Mouse (Mus musculus): ENCODE results near the gene Zfp426. TPM values are rescaled to one million over a fixed set of nuclear protein-coding genes. Genes with fewer than 3 reads are reported as not detected.

The Zfp426 gene
- 33.1 and 35.4 TPM in 2 replicates for polyA plus RNA-seq (2015; fragmentation: Nextera tagmentation; extraction: Ambion mirVana)

DNA sequence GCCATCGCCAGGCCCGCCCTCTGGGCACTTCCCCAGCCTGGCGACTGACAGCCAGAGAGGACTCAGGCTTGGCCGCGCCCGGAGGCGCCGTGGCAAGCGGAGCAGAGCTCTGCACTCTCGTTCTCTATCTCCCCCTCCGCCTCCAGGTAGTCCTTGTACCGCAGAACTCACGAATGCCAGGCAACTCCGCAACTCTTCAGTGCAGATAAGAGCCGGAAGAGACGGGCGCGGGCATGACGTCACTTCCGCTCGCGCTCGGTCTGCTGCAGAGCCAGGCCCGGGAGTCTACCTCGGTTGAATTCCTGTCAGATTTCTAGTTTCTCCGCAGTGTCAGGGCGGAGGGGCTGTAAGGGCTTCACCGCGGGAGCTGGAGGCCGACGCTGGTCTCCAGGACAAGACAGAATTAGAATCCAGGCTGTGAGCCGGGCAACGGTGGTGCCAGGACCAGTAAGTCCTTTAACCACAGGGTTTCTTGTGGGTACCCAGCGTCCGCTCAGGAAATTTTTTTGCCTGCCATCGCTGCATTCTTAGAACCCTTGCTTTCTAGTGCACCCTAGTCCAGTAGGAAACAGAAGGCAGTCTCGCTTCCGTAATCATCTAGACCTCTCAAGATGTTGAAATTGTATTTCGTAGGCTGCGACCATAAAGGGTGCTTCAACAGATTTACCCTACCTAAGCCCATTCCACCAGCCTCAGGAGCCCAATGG, at the start of gene Zfp426:
Gene Zfp426 (minus strand): TSS at position 220 of the 707 bp plus-strand sequence.
- WGBS, result under 1% methylated on average over 40 of the region's 40 CpGs
- H3K27me3 ChIP-seq, result no peaks in the 10 kb centered on the region
- H3K9ac ChIP-seq (replicated peaks), result peak within 1 kb of the TSS; percentile 94
- H3K4me1 ChIP-seq (replicated peaks), result peaks cover 38% of the 10 kb centered on the region
- H3K36me3 ChIP-seq, result peaks cover 27% of the 10 kb centered on the region
- peak within 1 kb of the TSS; percentile 94 for H3K27ac ChIP-seq
- peak within 1 kb of the TSS; percentile 83 for H3K4me2 ChIP-seq (replicated peaks)
- ATAC-seq, result peak; percentile 98
- no peaks in the 10 kb centered on the region for H3K9me3 ChIP-seq
- peak within 1 kb of the TSS; percentile 94 for H3K4me3 ChIP-seq (replicated peaks)

DNA sequence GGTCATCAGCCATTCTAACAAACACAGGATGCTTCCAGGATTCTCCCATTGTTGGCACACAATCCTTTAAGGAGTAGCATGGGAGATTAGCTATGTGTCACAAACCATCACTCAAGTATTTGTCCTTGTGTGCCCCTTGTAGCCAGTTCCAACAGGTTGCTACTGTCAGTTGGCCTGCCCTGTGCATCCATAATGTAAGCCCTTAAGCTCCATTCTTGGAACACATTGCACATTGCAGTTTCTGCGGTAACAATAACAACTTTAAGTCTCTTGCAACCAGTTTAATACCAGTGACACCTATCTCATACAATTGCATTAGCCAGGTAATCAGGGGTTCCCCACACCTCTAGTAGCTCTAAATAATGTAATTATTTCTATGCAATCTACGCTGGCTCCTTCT, 44.1 kb upstream of the Zfp426 start:
- Histone ChIP-seq H3K4me3 (replicated peaks) (no peak overlapping the region), H3K9ac (replicated peaks) (no peak overlapping the region), H3K36me3 (no peaks in the 10 kb centered on the region), H3K4me1 (replicated peaks) (no peaks in the 10 kb centered on the region), H3K27ac (no peak overlapping the region), H3K27me3 (peaks cover 8% of the 10 kb centered on the region; the same call in 1 of the 2 replicates), H3K9me3 (no peaks in the 10 kb centered on the region), H3K4me2 (replicated peaks) (no peak overlapping the region)
- WGBS, result 76% methylated on average over 2 of the region's 2 CpGs
- ATAC-seq, result no peak

DNA sequence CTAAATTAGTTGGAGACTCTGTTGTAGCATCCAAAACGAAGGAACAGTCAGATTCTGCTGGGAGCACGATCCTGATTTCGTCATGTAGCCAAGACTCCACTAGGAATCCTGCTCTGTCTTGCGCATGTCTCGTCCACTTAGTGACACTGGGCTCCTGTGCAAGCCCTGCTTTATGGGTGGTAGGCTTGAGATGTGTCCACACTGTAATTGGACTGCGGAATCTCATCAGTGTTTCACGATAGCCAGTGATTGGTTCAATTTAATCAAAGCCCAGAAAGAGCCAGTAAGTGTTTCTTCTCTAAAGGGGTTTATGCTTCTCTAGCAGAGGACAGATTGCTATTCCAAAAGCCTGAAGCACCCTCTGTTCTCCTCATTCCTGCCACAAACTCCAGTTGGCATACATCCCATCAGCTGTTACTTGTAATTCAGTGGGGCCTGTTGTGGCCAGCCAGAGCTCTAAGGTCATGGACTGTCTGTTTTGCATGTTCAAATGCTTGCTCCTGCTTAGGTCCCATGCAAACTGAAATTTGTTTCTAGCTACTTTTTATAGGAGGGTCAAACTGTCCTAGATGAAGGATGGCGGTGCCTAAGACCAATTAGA, 41.9 kb upstream of the Zfp426 start:
- no peaks in the 10 kb centered on the region for H3K9me3 ChIP-seq
- no peaks in the 10 kb centered on the region for H3K36me3 ChIP-seq
- no peak overlapping the region for H3K27ac ChIP-seq
- no peak overlapping the region for H3K4me3 ChIP-seq (replicated peaks)
- 77% methylated on average over 8 of the region's 8 CpGs for WGBS
- no peak overlapping the region for H3K4me2 ChIP-seq (replicated peaks)
- H3K9ac ChIP-seq (replicated peaks), result no peak overlapping the region
- peaks cover 6% of the 10 kb centered on the region; the same call in 1 of the 2 replicates for H3K27me3 ChIP-seq
- ATAC-seq, result no peak
- H3K4me1 ChIP-seq (replicated peaks), result no peaks in the 10 kb centered on the region

DNA sequence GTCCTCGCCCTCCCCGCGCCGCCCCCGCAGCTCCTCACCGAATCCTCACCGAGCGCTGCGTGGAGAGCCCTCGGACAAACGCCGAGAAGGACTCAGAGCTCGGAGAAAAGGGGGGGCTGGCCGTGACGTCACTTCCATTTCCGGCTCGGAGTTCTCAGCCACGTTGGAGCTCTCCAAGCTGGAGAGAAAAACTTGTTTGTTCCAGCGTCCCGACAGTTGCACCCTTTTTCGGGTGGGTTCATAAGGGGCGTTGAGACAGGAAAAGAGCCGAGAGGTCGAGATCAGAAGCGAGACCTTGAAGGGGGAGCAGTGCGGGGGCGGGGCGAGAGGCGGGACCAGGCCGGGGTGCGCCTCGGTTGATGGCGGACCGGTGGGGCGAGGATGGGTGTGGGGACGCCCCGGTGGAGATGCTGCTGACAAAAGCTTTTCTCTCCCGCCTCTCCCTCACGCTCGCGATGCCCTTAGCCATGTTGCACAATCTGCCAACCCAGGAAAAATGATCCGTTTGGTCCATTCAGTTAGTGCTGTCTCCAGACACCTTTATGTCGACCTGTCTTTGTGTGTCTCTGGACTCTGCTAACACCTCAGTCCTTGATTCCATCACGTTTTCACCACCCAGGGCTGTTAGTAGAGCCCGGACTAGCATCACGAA, 28.9 kb upstream of the Zfp426 start, which contains the start of gene Zfp266:
Gene Zfp266 (minus strand): TSS at position 112 of the 652 bp plus-strand sequence.
- peak within 1 kb of the TSS; percentile 89 for H3K4me3 ChIP-seq (replicated peaks)
- H3K9me3 ChIP-seq, result no peaks in the 10 kb centered on the region
- peak within 1 kb of the TSS; percentile 97 for H3K27ac ChIP-seq
- peak within 1 kb of the TSS; percentile 98 for H3K9ac ChIP-seq (replicated peaks)
- under 1% methylated on average over 46 of the region's 46 CpGs for WGBS
- peaks cover under 1% of the 10 kb centered on the region; the same call in 1 of the 2 replicates for H3K36me3 ChIP-seq
- peak; percentile 95 for ATAC-seq
- H3K27me3 ChIP-seq, result no peaks in the 10 kb centered on the region
- peak within 1 kb of the TSS; percentile 82 for H3K4me2 ChIP-seq (replicated peaks)
- H3K4me1 ChIP-seq (replicated peaks), result peaks cover 42% of the 10 kb centered on the region

DNA sequence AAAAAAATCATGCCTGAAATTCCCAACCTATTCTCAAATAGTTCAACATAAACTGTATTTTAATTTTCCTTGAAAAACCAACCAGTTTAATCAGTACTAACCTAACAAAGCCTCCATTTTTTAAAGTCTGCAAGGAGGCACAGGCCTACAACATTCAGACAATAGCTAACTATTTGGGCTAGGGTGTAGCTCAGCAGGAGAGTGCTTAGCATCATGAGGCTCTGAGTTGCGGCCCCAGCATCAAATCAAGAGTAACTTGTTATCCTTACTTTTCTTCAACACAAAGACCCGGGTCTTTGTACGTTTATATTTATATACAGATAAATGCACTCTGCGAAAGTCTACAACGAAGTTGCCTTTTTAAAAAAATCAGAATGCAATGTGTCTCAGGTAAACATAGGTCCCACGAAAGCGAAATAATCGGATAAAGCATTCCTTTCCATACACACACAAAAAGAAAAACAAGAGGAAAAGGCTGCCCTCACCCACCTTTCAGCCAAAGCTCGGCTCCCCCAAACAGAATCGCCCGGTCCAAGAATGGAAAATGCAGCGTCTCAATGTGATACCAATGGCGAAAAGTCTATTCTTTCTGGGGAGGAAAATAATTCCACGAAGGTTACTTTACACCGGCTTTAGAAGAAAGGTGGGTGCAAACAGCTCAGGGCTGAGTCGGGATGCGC, 28.1 kb upstream of the Zfp426 start:
- Histone ChIP-seq H3K9me3 (no peaks in the 10 kb centered on the region), H3K4me1 (replicated peaks) (peaks cover 47% of the 10 kb centered on the region), H3K27me3 (no peaks in the 10 kb centered on the region), H3K36me3 (peaks cover 8% of the 10 kb centered on the region), H3K4me3 (replicated peaks) (peak overlapping the region; percentile 89), H3K9ac (replicated peaks) (peak overlapping the region; percentile 98), H3K4me2 (replicated peaks) (peak overlapping the region; percentile 82), H3K27ac (peak overlapping the region; percentile 97)
- under 1% methylated on average over 17 of the region's 17 CpGs for WGBS
- ATAC-seq, result no peak

DNA sequence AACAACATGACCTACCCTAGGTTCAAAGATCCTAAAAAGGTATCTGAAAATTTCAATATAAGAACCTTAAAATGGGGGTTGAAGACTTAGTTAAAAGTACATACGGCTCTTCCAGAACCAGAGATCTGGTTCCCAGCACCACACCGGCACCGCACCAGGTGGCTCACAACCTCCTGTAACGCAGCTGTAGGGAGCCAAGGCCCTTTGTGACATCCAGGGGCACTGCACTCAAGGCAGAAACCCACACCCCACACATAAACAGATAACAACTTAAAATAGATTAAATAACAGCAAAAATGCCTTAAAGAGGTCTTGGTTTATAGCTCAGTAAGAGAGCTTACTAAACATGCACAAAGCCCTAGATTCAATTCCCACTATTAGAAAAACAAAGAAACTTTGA, 27.4 kb upstream of the Zfp426 start:
- Histone ChIP-seq H3K4me1 (replicated peaks) (peaks cover 54% of the 10 kb centered on the region), H3K4me2 (replicated peaks) (peak overlapping the region; percentile 93), H3K4me3 (replicated peaks) (peak overlapping the region; percentile 89), H3K9me3 (no peaks in the 10 kb centered on the region), H3K9ac (replicated peaks) (peak overlapping the region; percentile 69), H3K36me3 (peaks cover 15% of the 10 kb centered on the region), H3K27ac (no peak overlapping the region), H3K27me3 (no peaks in the 10 kb centered on the region)
- 9% methylated on average over 4 of the region's 4 CpGs for WGBS
- ATAC-seq, result no peak

DNA sequence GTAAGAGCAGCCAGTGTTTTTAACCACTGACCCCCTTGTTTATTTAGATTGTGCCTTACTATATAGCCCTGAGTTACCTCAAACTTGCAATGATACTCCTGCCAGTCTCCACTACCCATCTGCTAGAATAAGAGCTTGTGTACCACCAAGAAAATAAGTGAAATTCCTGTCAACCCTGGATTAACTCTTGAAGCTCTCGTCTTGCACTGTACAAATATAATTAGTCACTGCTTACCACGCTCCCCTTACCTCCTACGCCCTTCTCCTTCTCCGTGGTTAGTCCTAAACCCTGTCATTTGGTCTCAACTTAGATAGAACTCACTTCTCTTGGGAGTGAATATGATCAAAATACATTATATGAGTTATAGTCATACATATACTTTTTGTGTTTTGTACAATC, 26.2 kb upstream of the Zfp426 start:
- Histone ChIP-seq H3K9me3 (no peaks in the 10 kb centered on the region), H3K27ac (no peak overlapping the region), H3K4me2 (replicated peaks) (peak overlapping the region; percentile 93), H3K9ac (replicated peaks) (no peak overlapping the region), H3K4me3 (replicated peaks) (peak overlapping the region; percentile 89), H3K36me3 (peaks cover 27% of the 10 kb centered on the region), H3K27me3 (no peaks in the 10 kb centered on the region), H3K4me1 (replicated peaks) (peaks cover 66% of the 10 kb centered on the region)
- WGBS, result 91% methylated on average over 4 of the region's 4 CpGs
- no peak for ATAC-seq

DNA sequence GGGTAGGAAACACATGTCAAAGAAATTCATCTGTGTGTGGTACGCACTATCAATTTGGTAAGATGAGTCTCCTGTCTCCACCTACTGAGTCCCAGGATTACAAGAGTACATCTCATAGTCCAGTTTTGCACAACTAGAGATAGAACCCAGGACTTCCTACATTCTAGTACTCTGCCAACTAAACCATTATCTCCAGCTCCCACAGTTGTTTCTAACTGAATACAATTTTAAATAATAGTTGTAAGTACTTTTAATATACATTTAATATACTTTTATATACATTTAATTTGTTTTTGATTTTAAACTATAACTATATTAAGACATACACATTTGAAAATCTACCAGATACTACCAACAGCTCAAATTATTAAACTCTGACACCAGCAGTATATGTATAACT, 25.2 kb upstream of the Zfp426 start:
- Histone ChIP-seq H3K27ac (no peak overlapping the region), H3K36me3 (peaks cover 34% of the 10 kb centered on the region), H3K9me3 (no peaks in the 10 kb centered on the region), H3K4me1 (replicated peaks) (peaks cover 76% of the 10 kb centered on the region), H3K27me3 (no peaks in the 10 kb centered on the region), H3K4me2 (replicated peaks) (no peak overlapping the region), H3K9ac (replicated peaks) (no peak overlapping the region), H3K4me3 (replicated peaks) (0 out of 2 replicates have a peak overlapping the region, but pooled peaks have one; percentile 1)
- no peak for ATAC-seq
- 92% methylated on average over 1 of the region's 1 CpGs for WGBS

DNA sequence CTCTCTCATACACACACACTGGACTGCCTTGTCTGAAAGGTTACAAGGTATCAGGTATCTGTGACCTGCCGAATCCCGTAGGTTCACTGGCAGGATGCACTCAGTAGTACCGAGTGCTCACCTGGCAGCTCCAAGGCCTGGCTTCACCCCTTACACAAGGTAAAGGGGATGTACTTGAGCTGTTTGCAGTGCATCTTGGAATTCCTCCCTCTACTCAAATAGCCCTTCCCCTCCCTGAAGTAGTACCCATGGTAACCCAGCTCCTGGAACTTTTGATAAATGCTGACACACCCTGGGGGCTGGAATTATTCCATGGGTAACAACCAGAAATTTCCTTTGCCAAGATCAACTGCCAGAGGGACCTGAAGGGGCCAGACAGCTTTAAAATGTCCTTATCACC, 21.5 kb upstream of the Zfp426 start:
- Histone ChIP-seq H3K4me3 (replicated peaks) (no peak overlapping the region), H3K27ac (no peak overlapping the region), H3K36me3 (peaks cover 47% of the 10 kb centered on the region), H3K9me3 (no peaks in the 10 kb centered on the region), H3K27me3 (no peaks in the 10 kb centered on the region), H3K4me2 (replicated peaks) (no peak overlapping the region), H3K4me1 (replicated peaks) (peaks cover 72% of the 10 kb centered on the region), H3K9ac (replicated peaks) (no peak overlapping the region)
- 91% methylated on average over 3 of the region's 3 CpGs for WGBS
- ATAC-seq, result no peak

DNA sequence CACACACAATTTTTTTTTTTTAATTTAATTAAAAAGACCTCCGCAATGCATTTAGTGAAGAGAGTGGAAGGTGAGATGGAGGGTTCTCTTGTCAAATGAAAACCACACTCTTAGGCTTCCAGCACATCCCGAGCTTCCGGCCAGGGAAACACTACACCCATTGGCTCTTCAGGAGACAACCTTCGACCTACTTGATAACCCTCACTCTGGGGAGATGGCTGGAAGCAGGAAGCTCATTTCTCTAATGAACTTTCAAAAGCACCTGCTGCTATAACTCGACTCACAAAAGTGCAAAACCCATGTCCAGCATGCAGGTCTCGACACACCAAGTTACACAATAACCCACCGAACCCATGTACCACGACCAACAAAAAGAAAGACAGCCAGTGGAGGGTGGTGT, 20.2 kb upstream of the Zfp426 start:
- Histone ChIP-seq H3K9ac (replicated peaks) (no peak overlapping the region), H3K4me1 (replicated peaks) (peaks cover 61% of the 10 kb centered on the region), H3K36me3 (peaks cover 51% of the 10 kb centered on the region), H3K9me3 (no peaks in the 10 kb centered on the region), H3K27ac (no peak overlapping the region), H3K27me3 (no peaks in the 10 kb centered on the region), H3K4me2 (replicated peaks) (no peak overlapping the region), H3K4me3 (replicated peaks) (no peak overlapping the region)
- no peak for ATAC-seq
- WGBS, result 91% methylated on average over 8 of the region's 8 CpGs

DNA sequence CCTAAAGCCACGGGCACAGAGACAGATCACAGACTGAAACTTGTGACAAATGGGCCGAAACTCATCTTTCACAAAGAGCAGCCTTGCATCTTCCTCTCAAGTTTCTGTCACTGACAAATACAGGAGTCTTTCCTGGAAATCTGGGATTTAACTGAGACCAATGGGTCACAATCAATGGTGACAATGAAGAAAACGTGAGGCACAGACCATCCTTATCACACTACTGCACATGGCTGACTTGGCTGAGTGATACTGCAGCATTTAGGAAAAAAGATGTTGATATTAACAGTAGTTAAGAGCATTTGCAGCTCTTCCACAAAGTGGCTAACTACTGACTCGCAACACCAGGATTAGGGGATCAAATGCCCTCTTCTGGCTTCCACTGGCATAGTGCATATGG, 19.1 kb upstream of the Zfp426 start:
- H3K36me3 ChIP-seq, result peaks cover 61% of the 10 kb centered on the region
- H3K9me3 ChIP-seq, result no peaks in the 10 kb centered on the region
- no peak overlapping the region for H3K4me2 ChIP-seq (replicated peaks)
- no peak overlapping the region for H3K27ac ChIP-seq
- H3K9ac ChIP-seq (replicated peaks), result no peak overlapping the region
- H3K4me3 ChIP-seq (replicated peaks), result no peak overlapping the region
- ATAC-seq, result no peak
- WGBS, result 93% methylated on average over 4 of the region's 4 CpGs
- H3K4me1 ChIP-seq (replicated peaks), result peaks cover 52% of the 10 kb centered on the region
- H3K27me3 ChIP-seq, result no peaks in the 10 kb centered on the region

DNA sequence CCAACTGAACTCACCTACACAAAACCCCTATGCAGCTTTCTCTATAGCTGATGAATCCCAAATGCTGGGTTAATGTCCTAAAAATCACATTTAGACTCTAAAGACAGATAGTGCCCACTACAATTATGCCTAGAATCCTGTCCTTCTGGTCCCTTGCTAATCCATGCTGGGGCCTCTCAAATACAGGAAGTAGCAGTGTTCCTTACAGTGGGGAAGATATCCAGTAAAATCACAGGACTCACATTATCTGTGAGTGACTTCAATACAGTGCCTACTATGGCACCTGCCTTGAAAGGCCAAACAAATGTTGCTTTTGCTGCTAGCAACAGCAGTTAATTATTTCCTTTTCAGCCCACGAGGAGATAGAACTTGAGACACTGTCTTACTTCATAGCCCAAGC, 17.8 kb upstream of the Zfp426 start:
- Histone ChIP-seq H3K27ac (no peak overlapping the region), H3K9me3 (no peaks in the 10 kb centered on the region), H3K4me1 (replicated peaks) (peaks cover 42% of the 10 kb centered on the region), H3K27me3 (no peaks in the 10 kb centered on the region), H3K4me3 (replicated peaks) (no peak overlapping the region), H3K9ac (replicated peaks) (no peak overlapping the region), H3K36me3 (peaks cover 61% of the 10 kb centered on the region), H3K4me2 (replicated peaks) (no peak overlapping the region)
- no peak for ATAC-seq
- 74% methylated on average over 1 of the region's 1 CpGs for whole genome bisulfite sequencing

Data from midbrain, embryonic 13.5 days (tissue).